Mouse (Mus musculus): ENCODE data around the gene Mapkbp1.

Gene Mapkbp1

DNA sequence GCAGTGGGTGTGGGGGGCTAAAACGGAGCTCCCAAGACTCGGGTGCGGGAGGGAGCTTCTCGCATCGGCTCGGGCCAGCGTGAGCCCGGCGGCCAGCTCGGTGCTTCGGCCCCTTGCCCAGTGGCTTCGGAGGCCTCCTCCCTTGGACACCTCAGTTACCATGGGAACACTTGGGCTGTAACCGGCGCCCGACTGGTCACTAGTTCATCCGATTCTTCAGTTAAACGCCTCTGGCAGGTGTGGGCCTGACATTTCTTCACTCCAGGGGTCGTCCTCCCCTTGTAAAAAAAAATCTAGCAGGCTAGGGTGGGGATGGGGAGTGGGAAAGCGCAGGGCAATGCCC is at the start of gene Mapkbp1:
TSS of gene Mapkbp1 (plus strand) at position 163 of the 343 bp plus-strand sequence.
- no peak for DNase-seq (ENCODE audit: low spot score in 2 of 2)

GRCm38 (mm10) chr2:119970571-119970970 is 1.9 kb upstream of the Mapkbp1 start:
- peak in 1 of 2 experiments; percentile 31 for DNase-seq (ENCODE audit: low spot score in 2 of 2)

DNA sequence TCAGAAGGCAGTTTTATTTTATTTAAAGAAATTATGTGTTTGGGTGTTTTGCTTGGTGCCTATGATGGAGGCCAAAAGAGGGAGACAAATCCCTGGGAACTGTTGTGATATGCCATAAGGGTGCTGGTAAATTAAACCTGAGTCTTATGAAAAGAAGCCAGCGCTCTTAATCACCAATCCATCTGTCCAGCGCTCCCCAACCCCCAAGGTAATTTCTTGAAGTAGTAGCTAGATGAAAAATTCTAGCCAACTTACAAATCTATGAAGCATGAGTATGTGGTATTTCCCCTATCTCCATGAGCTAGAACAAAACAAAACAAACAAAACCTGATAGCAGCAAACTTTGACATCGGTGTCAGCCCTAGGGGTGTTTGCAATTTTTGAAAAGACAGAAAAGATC is 1.2 kb upstream of the Mapkbp1 start:
- no peak for DNase-seq (ENCODE audit: low spot score in 2 of 2)

DNA sequence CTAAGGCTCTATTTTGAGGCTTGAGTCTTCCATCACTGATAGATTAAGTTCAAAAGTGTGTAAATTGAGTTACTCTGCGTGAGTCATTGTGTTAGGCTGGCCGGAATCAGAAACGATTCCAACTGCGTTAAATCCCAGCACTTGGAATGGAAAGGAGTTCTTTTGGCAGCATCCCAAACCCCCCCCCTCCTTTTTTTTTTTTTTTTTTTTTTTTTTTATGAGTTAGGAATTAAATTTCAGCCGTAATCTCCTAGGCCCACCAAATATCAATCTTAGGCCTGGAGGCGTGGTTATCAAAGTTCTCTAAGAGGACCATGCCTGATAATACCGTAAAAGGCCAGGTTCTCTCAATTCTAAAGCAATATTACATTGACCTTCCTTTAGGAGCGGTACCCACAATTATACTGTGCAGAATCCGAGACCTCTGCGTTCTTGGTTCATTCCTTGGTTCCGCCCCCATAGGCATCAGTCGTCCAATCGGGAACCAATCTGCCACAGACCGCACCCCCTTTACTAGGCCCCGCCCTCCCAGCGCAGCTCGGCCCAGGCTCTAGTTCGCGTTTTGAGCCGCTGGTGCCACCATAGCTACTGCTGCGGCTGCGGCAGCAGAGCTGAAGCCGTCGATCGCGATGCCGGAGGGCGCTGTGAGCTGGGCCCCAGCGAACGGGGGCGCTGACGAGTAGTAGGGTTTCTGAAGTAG is 512 bp upstream of the Mapkbp1 start:
- DNase-seq (ENCODE audit: low spot score in 2 of 2) = peak; percentile 89 to 94

DNA sequence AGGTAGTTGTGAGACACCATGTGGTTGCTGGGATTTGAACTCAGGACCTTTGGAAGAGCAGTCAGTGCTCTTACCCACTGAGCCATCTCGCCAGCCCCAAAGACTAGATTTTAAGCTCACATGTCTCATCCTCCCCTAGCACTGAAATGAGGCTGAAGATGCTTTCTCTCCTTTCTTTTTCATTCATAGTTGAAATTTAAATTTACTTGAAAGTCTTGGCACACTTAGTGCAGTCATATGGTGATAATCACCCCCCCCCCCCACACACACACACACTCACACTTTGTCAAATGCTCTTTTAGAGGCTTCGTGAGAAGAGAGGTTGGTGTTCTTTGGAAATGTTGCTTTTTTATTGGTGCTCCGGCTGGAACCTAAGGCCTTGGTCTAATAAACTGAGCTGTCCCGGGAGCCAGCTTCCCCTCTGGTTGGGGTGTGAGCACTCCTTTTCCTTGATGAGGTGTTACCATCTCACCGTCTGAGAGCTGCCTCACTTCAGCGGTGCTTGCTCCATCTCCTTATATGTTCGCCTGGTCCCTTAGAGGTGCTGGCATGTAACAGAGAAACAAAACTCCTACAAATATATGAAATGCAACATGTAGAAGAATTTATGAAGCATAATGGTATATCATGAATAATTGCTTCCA is 8.0 kb downstream of the Mapkbp1 start:
- DNase-seq (ENCODE audit: low spot score in 2 of 2) = no peak

DNA sequence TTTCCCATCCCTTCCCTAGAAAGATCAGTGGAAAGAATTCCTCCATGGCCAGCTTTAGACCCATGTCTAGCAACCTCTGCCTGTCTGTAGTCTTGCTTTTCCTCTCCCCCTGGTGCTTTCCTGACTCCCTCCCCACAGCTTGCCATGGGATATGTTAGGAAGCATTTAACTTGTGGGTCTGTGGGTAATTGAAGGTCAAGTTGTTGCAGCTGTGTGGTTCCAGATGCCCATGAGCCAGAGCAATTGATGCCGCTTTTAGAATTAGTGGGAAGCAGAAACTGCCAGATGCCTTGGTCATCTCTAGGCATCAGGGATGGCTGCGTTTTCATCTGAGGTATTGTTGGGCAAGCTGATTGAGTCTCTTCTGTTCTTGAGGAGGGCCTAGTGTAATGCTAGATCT is 9.1 kb downstream of the Mapkbp1 start:
- no peak for DNase-seq (ENCODE audit: low spot score in 2 of 2)

- no peak for DNase-seq (ENCODE audit: low spot score in 2 of 2)
These were observed 13.4 kb downstream of the Mapkbp1 start for GRCm38 (mm10) chr2:119985871-119986270.

- no peak for DNase-seq (ENCODE audit: low spot score in 2 of 2)
These were observed 13.9 kb downstream of the Mapkbp1 start for GRCm38 (mm10) chr2:119986369-119986768.

GRCm38 (mm10) chr2:119987441-119987840 is 14.9 kb downstream of the Mapkbp1 start:
- DNase-seq (ENCODE audit: low spot score in 2 of 2) = no peak

DNA sequence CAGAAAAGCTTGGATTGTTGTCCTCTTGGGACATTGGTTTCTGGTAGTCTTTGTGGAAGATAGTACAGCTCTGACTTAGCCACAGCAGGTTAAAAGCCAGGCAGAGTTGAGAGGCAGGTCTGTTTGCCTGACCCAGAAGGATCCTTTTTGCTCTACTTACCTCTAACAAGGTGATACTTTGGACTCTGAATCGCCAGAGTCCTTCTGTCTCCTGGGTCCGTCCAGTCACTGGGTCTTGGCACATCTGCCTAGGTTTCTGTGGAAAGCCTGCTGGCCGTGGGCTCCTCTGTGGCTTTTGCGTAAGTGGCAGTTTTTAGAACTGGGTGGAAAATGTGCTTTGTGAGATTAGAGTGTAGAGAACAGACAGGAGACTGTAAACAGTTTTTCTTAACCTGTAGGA is 16.5 kb downstream of the Mapkbp1 start:
- DNase-seq (ENCODE audit: low spot score in 2 of 2) = no peak

- no peak for DNase-seq (ENCODE audit: low spot score in 2 of 2)
These were observed 18.4 kb downstream of the Mapkbp1 start for GRCm38 (mm10) chr2:119990881-119991280.

DNA sequence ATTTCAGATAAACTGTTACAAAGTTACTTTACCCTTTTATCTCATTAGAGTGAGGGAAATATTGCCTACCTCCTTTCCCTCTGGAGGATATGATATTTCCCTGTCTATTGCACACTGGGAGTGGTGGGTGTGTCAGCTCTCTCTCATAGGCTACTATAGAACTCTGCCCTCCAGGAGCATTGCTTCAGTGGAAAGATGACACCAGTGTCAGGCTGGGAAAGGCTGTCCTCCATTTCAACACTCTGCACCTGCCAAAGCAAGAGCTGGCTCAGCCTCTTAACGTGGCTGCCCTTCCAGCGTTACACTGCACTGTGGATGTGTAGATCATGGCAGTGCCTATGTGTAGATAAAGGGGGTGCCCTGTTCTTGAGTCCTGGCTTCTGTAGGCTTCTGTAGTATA is 19.9 kb downstream of the Mapkbp1 start:
- no peak for DNase-seq (ENCODE audit: low spot score in 2 of 2)

DNA sequence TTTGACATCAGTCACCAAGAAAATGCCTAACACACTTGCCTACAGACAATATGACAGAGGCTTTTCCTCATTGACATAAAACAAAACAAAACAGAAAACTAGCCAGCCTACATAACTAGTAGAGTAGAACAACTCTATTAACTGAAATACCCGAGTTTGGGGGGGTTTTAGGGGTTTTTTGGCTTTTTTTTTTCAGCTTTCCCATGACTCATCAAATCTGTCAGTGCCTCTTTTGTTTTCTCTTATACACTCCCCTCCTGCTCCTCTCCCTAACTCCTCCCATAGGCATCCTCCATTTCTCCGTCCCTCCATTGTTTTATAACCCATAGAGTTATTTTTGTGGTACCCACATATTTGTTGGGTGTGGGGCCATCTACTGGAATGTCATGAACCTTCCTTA is 21.0 kb downstream of the Mapkbp1 start:
- DNase-seq (ENCODE audit: low spot score in 2 of 2) = no peak

- no peak for DNase-seq (ENCODE audit: low spot score in 2 of 2)
These were observed 22.3 kb downstream of the Mapkbp1 start for GRCm38 (mm10) chr2:119994839-119995238.

- no peak for DNase-seq (ENCODE audit: low spot score in 2 of 2)
These were observed 23.1 kb downstream of the Mapkbp1 start for GRCm38 (mm10) chr2:119995391-119996281.

DNA sequence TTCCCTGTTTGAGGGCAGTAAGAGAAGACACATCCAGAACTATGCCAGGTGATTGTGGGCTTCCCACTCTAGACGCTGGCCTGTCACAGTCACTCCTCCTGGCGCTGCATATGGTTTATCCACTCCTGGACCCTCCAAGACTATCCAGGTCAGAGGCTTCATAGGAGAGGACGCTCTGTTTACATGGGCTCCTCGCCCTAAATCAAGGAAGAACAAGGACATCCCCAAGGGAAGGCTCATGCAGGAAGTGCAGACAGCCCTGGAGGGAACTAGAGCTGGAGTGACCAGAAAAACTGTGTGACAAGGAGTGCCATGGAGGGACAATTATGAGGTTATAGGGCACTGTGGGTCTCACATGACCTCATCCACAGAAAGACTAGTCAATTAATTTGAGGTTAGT is 24.9 kb downstream of the Mapkbp1 start:
- DNase-seq (ENCODE audit: low spot score in 2 of 2) = no peak

DNA sequence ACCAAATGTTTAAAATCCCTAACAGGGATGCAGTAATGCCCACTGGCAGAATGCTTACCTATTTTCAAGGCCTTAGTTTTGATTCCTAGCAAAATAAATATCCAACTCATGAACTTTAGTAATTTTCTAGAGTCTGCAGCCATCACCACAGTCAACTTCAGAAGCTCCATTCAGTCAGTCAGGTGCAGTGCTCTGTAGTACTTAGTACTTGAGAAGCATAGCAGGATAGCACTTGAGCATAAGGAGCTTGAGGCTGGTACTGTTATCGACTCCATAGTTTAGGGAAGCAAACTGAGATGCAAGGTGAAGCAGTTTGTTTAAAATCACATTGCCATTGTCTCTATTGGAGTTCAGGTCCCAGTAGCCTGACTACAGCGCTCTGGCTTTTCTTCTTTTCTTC is 27.2 kb downstream of the Mapkbp1 start:
- DNase-seq (ENCODE audit: low spot score in 2 of 2) = no peak

GRCm38 (mm10) chr2:120000882-120001584 is 28.5 kb downstream of the Mapkbp1 start:
- DNase-seq (ENCODE audit: low spot score in 2 of 2) = no peak

DNA sequence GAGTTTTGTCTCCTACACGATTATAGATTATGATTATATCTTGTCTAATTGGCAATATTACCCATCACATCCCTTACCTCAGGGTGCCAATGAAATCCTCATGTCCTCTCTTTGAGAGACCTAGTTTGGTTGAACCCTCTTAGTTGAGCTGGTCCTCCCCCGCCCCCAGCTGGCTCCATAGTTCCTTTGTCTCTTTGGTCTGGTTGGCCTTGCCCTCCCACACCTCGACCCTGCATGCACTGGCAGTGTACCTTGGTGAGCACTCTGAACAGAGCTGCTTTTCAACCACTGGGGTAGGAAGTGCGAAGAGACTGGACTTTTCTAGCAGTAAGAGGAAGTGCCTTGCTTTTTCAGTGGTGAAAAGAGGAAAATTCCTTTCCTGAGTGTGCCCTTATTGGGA is 29.5 kb downstream of the Mapkbp1 start:
- DNase-seq (ENCODE audit: low spot score in 2 of 2) = no peak

DNA sequence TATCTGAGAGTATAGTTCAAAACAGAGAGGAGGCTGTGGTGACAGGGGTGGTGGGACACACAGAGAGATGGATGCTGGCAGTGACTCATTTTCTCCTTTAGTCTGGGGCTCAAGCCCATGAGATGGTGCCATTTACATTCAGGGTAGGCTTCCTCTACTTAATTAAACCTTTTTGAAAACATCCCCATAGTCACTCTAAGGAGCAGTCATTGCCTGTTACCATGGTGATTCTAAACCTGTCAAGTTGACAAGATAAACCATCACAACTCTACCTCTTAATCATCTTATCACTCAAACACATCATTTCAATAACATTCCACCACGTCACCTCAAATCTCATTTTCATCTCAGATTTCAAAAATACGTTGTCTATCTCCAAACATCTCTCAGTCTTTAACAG is 31.5 kb downstream of the Mapkbp1 start:
- no peak for DNase-seq (ENCODE audit: low spot score in 2 of 2)

- DNase-seq (ENCODE audit: low spot score in 2 of 2) = no peak
These were observed 34.2 kb downstream of the Mapkbp1 start for GRCm38 (mm10) chr2:120006696-120007095.

DNA sequence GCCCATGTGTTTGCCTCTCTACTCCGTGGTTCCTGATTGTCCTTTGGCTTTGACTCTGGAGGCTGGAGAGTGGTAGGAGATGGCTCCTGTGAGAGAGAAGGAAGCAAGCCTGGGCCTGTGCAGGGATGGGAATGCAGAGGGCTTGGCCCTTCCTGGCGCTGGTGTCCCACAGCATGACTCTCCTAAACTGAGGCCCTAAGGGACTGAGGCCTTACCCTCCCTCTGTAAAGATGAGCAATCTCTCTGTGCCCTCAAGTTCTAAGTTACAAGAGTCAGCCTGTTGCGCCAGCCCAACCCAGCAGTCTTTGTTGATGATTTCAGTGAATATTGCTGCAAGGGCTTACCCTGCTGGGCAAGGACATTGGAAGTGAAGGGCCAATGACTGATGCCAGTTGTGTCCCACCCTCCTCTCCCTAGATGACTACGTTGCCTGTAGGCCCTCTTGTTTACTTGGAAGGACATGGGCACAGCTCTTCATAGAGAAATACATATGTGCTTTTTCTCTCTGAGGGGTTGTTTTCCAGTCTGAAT is 35.2 kb downstream of the Mapkbp1 start:
- no peak for DNase-seq (ENCODE audit: low spot score in 2 of 2)

Measured in spleen, postnatal 14 days (tissue).